Mouse (Mus musculus): ENCODE measurements around the gene Usp19.

GRCm38 (mm10) chr9:108506901-108507300, 16.5 kb downstream of the Usp19 start:
- TF ChIP-seq CTCF (conservative IDR thresholded peaks at IDR 0.05; ENCODE audit: insufficient read depth, insufficient read length, low read depth, low read length), result no peak
- TF ChIP-seq POLR2A (IDR thresholded peaks at IDR 0.05; ENCODE audit: low read depth, low read length), result no peak
